Mouse (Mus musculus): ENCODE results near the gene Xylt1. TPM values are rescaled to one million over a fixed set of nuclear protein-coding genes. Genes with fewer than 3 reads are reported as not detected.
A peak's percentile ranks its signal among the peaks of the same experiment; 100 is the strongest.

The Xylt1 gene
- total RNA-seq, 2 experiments from 2014 or later: 9.3 to 12.4 TPM

DNA sequence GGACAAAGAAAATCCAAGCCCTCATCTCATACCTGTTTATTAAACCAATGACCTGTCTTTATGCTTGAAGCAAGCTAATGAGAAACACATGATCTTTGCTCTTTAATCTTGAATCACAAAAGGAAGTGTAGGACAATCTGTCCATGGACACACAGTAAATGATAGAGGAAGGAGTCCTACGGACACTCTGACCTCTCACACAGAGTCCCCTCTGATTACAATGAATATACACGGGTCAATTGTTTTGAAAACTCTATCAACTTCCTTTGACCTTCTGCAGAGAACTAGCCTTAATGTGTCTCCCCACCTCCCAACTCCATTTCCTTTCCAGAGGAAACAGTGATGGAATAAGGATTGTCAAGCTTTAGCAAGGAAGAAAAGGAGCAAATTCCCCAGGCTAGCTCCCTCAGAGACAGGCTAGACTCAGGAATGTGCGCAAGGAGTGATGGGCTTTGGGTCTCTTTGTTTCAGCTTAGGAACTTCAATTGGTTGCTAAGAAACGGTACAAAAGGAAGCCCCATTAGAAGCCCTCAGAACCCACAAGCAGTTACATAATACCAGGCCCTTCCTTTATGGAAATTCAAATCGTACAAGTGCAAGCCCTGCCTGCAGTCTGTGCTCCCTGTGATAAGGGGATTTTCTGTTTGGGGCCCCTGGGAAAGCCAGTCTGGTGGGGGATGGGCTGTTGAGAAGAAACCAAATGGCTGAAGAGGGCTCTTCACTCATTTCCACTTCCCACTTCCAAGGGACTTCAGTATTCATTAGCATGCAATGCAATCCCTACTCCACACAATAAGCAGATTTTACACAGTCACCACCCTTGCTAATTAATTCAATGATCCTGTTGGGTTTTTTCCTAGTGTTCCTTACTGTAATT lies 305.6 kb downstream of the Xylt1 start:
- no peak for DNase-seq (ENCODE audit: low spot score in 2 of 2)

DNA sequence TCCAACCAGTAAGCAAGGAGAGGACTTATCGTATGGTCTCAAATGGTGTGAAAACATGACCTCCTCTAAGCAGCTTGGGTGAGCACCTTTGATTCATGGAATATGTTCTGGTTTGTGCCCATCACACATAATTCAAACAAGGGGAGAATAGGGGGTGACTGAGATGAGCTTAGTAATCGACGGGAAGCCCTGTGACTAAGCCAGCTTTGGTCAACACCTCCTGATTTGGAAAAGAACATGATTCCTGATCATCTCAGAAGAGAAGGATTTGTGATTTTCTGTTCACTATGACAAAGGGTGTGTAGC lies 306.2 kb downstream of the Xylt1 start:
- DNase-seq (ENCODE audit: low spot score in 2 of 2): no peak

DNA sequence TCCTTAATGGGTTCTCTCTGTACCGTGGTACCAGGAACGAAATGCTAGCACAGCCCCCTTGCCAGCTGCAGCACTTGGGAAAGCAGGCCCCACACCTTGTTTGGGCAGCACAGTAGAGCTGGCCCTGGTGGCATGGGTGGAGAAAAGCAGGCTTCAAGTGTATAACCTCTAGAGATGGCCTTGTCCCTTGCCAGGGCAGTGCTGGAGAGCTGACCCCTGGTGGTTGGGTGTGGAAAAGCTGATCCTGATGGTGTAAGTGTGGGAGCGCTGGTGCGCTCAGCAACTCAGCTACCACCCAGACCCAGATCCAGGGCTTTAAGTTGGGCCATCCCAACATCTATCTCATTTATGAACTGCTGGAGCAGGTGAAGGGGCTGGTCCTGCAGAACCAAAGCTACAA lies 314.8 kb downstream of the Xylt1 start:
- DNase-seq (ENCODE audit: low spot score in 2 of 2): peak in 1 of 2 experiments; percentile 4

DNA sequence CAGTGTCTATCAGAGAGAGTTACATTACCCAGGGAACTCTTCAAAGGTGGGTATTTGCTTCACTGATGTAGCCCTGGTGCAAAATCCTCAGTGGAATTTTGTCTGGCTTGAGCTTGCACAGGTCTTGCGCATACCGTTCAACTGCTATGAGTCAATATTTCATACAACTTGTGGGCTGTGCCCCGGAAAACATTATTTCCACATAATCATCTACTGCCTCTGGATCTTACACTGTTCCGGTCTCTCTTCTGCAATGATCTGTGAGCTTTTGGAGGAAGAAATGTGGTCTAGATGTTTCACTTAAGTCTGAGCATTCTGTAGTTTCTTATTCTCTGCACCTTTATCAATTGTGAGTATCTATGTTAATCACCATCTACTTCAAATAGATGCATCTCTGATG lies 316.9 kb downstream of the Xylt1 start:
- no peak for DNase-seq (ENCODE audit: low spot score in 2 of 2)

DNA sequence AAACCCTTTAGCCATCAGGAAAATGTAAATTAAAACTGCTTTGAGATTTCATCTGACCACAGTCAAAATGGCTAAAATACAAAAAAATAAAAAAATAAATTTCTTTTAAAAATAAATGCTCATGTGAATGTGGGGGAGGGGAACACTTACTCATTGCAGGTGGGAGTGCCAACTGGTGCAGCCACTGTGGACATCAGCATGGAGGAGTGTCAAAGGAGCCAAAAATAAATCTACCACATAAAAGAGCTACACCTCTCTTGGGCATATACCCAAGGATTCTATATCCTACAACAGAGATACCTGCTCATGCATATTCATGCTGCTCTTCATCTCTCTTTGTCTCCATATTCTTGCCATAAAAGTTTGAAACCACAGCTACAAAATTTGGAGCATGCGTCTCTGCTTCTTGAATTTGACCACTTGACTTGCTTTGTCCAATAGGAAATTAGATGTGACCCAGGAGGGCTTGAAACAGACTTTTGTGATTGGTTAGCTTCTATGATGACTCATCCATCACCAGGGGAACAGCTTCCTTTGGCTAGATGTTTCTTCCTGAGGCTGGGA lies 317.9 kb downstream of the Xylt1 start:
- DNase-seq (ENCODE audit: low spot score in 2 of 2): no peak

DNA sequence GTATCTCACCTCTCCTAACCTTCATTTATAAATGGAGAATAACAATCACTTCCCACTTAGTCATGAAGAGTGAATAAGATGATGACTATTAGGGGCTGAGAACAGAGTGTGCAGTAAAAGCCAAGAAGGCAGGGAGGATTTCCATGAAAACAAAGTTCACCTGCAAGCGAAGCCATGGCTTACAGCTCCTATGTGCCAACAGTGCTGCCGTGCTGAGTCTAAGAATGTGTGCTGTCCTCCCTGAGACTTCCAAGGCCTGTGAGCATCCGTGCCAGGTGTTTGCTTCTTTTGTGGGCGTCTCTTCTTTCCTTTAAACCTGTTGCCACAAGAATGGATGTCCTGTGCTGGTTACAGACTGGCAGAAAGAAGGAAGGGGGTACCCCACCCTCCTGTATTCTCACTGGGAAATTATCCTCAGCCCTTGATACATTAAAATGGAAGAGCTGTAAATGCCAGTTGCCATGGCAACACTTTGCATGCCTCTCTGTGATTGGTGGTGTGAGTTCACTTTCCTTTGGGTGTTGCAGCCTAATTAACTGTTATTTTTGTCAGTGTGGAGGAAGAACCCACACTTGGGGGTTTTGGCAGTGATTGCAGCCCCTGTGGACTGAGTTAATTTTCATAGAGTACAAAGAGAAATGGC lies 318.7 kb downstream of the Xylt1 start:
- DNase-seq (ENCODE audit: low spot score in 2 of 2): no peak

DNA sequence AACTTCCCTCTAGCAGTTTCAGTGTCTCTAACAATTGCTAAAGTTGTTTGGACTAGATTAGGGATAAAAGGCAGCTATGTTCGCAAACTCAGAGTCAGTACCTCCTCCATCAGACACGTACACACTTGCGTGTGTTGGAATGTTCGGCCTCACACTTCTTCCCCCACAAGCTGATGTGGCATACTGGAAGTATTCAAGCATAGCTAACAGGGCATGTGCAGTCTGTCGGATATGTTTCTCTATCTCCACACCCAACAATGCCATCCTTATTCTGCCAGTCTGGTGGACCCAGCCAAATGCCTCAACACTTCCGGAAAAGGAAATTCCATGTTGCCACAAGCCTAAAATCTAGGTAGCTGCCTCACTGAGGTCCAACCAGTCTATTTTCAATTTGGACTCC lies 319.3 kb downstream of the Xylt1 start:
- no peak for DNase-seq (ENCODE audit: low spot score in 2 of 2)

DNA sequence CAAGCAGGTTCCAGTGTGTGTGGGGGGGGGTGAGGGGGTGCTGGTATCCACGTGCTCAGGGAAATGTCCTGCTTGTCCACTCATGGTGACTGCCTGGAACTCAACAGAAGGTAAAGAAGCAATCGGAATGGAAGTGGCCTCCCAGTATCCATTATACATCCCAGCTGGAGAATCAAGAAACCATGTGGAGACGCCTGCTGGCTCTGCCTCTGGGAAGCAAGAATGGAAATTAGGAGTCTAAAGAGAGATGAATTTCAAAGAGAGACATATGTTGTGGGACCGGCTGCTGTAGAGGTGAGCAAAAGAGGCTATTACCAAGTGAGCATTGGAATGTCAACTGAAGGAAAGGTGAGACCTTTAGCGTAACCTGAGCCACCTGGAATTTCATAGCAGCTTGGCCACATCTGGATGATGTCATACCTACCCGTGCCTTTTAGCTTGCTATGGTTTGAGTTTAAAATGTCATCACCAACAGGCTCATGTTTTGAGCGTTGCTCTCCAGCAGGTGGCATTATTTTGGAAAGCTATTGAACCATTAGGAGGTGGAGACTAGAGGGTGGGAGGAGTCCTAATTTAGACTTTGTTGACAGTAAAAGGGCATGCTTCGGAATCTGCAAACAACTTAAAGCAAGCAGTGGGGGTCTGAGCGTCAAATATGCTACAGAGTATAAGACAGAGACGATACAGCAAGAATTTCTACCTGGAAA lies 329.3 kb downstream of the Xylt1 start:
- no peak for DNase-seq (ENCODE audit: low spot score in 2 of 2)

DNA sequence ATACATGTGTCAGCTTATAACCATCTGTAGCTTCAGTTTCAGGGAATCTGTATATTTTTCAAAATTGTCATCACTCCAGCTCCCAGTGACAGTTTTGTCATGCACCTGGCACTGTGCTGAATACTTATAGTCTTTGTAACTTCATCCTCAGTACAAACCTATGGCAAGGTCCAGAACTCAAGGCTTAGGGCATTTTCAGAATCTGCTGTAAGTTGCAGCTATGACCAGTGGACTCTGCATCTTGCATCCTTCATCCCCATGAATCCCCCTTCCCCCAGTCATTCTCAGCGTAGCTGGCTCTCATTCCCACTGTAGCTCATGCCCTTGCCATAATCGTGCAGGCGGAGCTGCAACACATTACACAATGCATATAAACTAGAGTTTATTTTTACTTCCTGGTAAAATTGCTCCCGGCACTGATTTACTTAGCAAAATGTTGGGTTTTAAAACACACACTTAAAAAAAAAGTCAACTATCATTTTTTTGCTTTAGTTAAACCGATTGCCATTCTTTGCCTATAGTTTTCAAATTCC lies 336.2 kb downstream of the Xylt1 start:
- no peak for DNase-seq (ENCODE audit: low spot score in 2 of 2)

DNA sequence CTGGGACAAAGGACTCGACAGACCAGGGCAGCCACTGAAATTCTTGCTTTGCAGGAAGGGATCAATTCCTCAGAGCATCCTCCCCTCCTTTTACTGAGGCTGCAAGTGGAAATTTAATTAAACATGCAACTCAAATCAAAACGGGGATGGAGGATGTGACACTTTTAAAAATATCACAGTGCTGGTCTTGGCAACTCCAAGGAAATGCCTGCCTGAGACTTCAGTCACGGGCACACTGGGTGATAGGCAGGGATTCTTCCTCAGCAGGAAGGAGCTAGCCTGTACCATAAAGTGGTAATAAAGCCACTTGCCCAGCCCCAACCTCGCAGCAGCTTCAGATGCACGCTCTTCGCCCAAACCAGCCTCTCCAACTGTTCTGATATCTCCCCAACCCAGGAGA lies 339.6 kb downstream of the Xylt1 start:
- no peak for DNase-seq (ENCODE audit: low spot score in 2 of 2)
